Mouse (Mus musculus) embryonic facial prominence, embryonic 15.5 days (tissue): ENCODE measurements around the gene Gss. TPM values are rescaled to one million over a fixed set of nuclear protein-coding genes. Genes with fewer than 3 reads are reported as not detected.

Experiments
- ATAC-seq: fragments of 200-750 bp; cut with Nextera tagmentation; 2 replicates; pipeline ENCODE4 v1.8.0; 2017; ENCODE audit warnings: low read depth, moderate TSS enrichment; ENCODE audit not compliant: insufficient number of reproducible peaks, low FRiP score, low TSS enrichment
- H3K27ac ChIP-seq: fragments of 300-500 bp; sonication (generic); replicated peaks from 2 replicates; pipeline ENCODE4 v1.5.1; 2015; ENCODE audit warnings: mild to moderate bottlenecking, inconsistent platforms
- H3K27me3 ChIP-seq: fragments of 300-500 bp; sonication (generic); 2 replicates; pipeline ENCODE4 v1.6.1; 2015; ENCODE audit warnings: inconsistent platforms
- H3K36me3 ChIP-seq: fragments of 300-500 bp; sonication (generic); 2 replicates; pipeline ENCODE4 v1.6.1; 2015; ENCODE audit warnings: mild to moderate bottlenecking, inconsistent platforms
- H3K4me1 ChIP-seq: fragments of 300-500 bp; sonication (generic); 2 replicates; pipeline ENCODE4 v1.6.1; 2015; ENCODE audit warnings: inconsistent platforms
- H3K4me2 ChIP-seq: fragments of 300-500 bp; sonication (generic); replicated peaks from 2 replicates; pipeline ENCODE4 v1.6.1; 2015; ENCODE audit warnings: mild to moderate bottlenecking, inconsistent platforms
- H3K4me3 ChIP-seq: fragments of 300-500 bp; sonication (generic); replicated peaks from 2 replicates; pipeline ENCODE4 v1.5.1; 2015; ENCODE audit warnings: mild to moderate bottlenecking, inconsistent platforms
- H3K9ac ChIP-seq: fragments of 300-500 bp; sonication (generic); 2 replicates; pipeline ENCODE4 v1.6.1; 2015; ENCODE audit warnings: inconsistent platforms
- H3K9me3 ChIP-seq: fragments of 300-500 bp; sonication (generic); replicated peaks from 2 replicates; pipeline ENCODE4 v1.6.1; 2016; ENCODE audit warnings: inconsistent platforms
- WGBS: fragments of 180-500 bp; shearing (Covaris S2); methylation state at CpG from one replicate; pipeline ENCODE4 v1.1.7; 2015; 5-methylcytosine and 5-hydroxymethylcytosine counted together
- polyA plus RNA-seq: library from polyadenylated mRNA; unstranded; fragments of >200 nt; fragmentation: Nextera tagmentation; extraction: Ambion mirVana; gene quantifications from 2 replicates; pipeline ENCODE4 v1.2.1, GENCODE M21; 2015

The Gss gene
- polyA plus RNA-seq, 1 experiment from 2014 or later = 33.0 TPM

GRCm38 (mm10) chr2:155573996-155574395 is 18.6 kb downstream of the Gss start:
- Histone ChIP-seq H3K9ac (no peak overlapping the region), H3K27me3 (no peaks in the 10 kb centered on the region), H3K4me3 (no peak overlapping the region), H3K27ac (no peak overlapping the region), H3K4me2 (no peak overlapping the region), H3K4me1 (no peaks in the 10 kb centered on the region), H3K9me3 (no peaks in the 10 kb centered on the region), H3K36me3 (0 out of 2 replicates have a peak, but pooled peaks cover 16% of the 10 kb centered on the region)
- 93% methylated on average over 7 of the region's 7 CpGs for WGBS
- ATAC-seq = no peak

GRCm38 (mm10) chr2:155573001-155573400 is 19.6 kb downstream of the Gss start:
- Histone ChIP-seq H3K4me3 (no peak overlapping the region), H3K36me3 (0 out of 2 replicates have a peak, but pooled peaks cover 16% of the 10 kb centered on the region), H3K27ac (no peak overlapping the region), H3K4me2 (no peak overlapping the region), H3K9me3 (no peaks in the 10 kb centered on the region), H3K27me3 (no peaks in the 10 kb centered on the region), H3K9ac (no peak overlapping the region), H3K4me1 (no peaks in the 10 kb centered on the region)
- no peak for ATAC-seq
- WGBS = 85% methylated on average over 9 of the region's 9 CpGs

- Histone ChIP-seq H3K9ac (no peak overlapping the region), H3K4me1 (no peaks in the 10 kb centered on the region), H3K4me3 (no peak overlapping the region), H3K9me3 (no peaks in the 10 kb centered on the region), H3K27ac (no peak overlapping the region), H3K36me3 (peaks cover 18% of the 10 kb centered on the region; the same call in 1 of the 2 replicates), H3K27me3 (no peaks in the 10 kb centered on the region), H3K4me2 (no peak overlapping the region)
- no peak for ATAC-seq
- 37% methylated on average over 3 of the region's 3 CpGs for WGBS
Observed at GRCm38 (mm10) chr2:155569223-155569807, 23.3 kb downstream of the Gss start.

- H3K4me1 ChIP-seq = no peaks in the 10 kb centered on the region
- H3K27me3 ChIP-seq = no peaks in the 10 kb centered on the region
- H3K9me3 ChIP-seq = no peaks in the 10 kb centered on the region
- 79% methylated on average over 5 of the region's 5 CpGs for WGBS
- no peak overlapping the region for H3K4me2 ChIP-seq
- H3K36me3 ChIP-seq = peaks cover 18% of the 10 kb centered on the region; the same call in 1 of the 2 replicates
- H3K27ac ChIP-seq = no peak overlapping the region
- H3K9ac ChIP-seq = no peak overlapping the region
- no peak overlapping the region for H3K4me3 ChIP-seq
- ATAC-seq = no peak
Observed at GRCm38 (mm10) chr2:155567751-155568150, 24.9 kb downstream of the Gss start.

- WGBS = 84% methylated on average over 4 of the region's 4 CpGs
- Histone ChIP-seq H3K27me3 (no peaks in the 10 kb centered on the region), H3K27ac (no peak overlapping the region)
Observed at GRCm38 (mm10) chr2:155562934-155563333, 29.7 kb downstream of the Gss start.

DNA sequence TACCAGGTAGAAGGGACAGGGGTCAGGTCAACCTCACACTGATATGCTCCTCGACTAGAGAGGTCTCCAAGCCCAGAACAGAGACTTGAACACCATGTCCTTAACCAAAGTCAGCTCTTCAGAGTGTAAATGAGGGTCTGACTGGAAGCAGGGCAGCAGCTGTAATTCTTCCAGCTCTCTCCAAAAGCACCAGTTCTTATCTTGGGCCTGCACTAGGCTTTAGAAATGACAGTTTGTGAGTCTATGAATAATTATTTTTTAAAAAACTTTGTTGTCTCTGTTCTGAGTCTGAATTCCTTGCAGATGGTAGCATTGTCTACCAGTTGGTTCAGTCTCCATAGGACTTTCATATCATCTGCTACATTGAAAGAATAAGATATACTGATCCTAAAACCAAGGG is 30.4 kb downstream of the Gss start:
- 57% methylated on average over 1 of the region's 1 CpGs for WGBS
- no peaks in the 10 kb centered on the region for H3K4me1 ChIP-seq
- H3K4me3 ChIP-seq = no peak overlapping the region
- peaks cover 10% of the 10 kb centered on the region for H3K36me3 ChIP-seq
- no peak overlapping the region for H3K27ac ChIP-seq
- ATAC-seq = no peak
- H3K9ac ChIP-seq = no peak overlapping the region
- no peak overlapping the region for H3K4me2 ChIP-seq
- no peaks in the 10 kb centered on the region for H3K9me3 ChIP-seq
- no peaks in the 10 kb centered on the region for H3K27me3 ChIP-seq

More at GRCm38 (mm10) chr2:155562934-155563333, 29.7 kb downstream of the Gss start:
- peaks cover 15% of the 10 kb centered on the region for H3K36me3 ChIP-seq
- ATAC-seq = no peak
- no peak overlapping the region for H3K4me3 ChIP-seq
- H3K9me3 ChIP-seq = no peaks in the 10 kb centered on the region
- no peak overlapping the region for H3K4me2 ChIP-seq
- H3K4me1 ChIP-seq = no peaks in the 10 kb centered on the region
- no peak overlapping the region for H3K9ac ChIP-seq

DNA sequence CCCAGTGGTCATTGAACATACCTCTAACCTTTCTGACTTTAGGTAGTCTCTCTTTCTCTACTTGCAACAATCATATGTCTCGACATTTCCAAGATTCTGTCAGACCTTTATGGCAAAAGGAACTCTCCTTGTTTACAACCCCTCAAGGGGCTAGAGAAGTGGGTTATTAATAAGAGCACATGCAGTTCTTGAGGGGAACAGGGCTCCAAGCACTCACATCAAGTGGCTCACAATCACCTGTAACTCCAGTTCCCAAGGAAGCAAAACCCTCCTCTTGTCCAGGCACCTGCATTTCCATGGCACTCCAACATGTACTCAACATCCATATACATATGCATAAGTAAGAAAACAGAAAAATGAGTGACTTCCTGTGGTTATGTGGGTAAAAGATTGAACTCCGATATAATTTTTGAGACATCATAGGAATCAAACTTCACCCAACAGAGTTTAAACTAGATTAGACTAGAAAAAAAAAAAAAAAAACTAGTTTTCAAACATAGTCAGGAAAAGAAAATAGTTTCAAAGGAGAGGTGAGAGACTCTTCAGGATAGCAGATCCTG is 38.1 kb downstream of the Gss start:
- ATAC-seq = no peak

GRCm38 (mm10) chr2:155552949-155553354 is 39.7 kb downstream of the Gss start:
- no peaks in the 10 kb centered on the region for H3K27me3 ChIP-seq
- H3K4me3 ChIP-seq = no peak overlapping the region
- no peak overlapping the region for H3K27ac ChIP-seq
- H3K9me3 ChIP-seq = no peaks in the 10 kb centered on the region
- H3K4me2 ChIP-seq = no peak overlapping the region
- H3K4me1 ChIP-seq = no peaks in the 10 kb centered on the region
- no peak overlapping the region for H3K9ac ChIP-seq
- H3K36me3 ChIP-seq = no peaks in the 10 kb centered on the region
- no peak for ATAC-seq

More for the DNA sequence above, 38.1 kb downstream of the Gss start:
- Histone ChIP-seq H3K4me2 (no peak overlapping the region), H3K27me3 (no peaks in the 10 kb centered on the region), H3K4me1 (no peaks in the 10 kb centered on the region), H3K9me3 (no peaks in the 10 kb centered on the region), H3K4me3 (no peak overlapping the region), H3K36me3 (no peaks in the 10 kb centered on the region; the same call in 1 of the 2 replicates), H3K27ac (no peak overlapping the region), H3K9ac (no peak overlapping the region)
- WGBS = 85% methylated on average over 2 of the region's 2 CpGs

GRCm38 (mm10) chr2:155552336-155552735 is 40.3 kb downstream of the Gss start:
- H3K36me3 ChIP-seq = no peaks in the 10 kb centered on the region

GRCm38 (mm10) chr2:155546955-155547354 is 45.7 kb downstream of the Gss start:
- 69% methylated on average over 1 of the region's 1 CpGs for WGBS
- H3K4me3 ChIP-seq = no peak overlapping the region
- no peaks in the 10 kb centered on the region for H3K9me3 ChIP-seq
- no peaks in the 10 kb centered on the region for H3K36me3 ChIP-seq
- ATAC-seq = no peak
- no peak overlapping the region for H3K4me2 ChIP-seq
- no peaks in the 10 kb centered on the region for H3K4me1 ChIP-seq
- no peak overlapping the region for H3K9ac ChIP-seq
- H3K27me3 ChIP-seq = no peaks in the 10 kb centered on the region
- H3K27ac ChIP-seq = no peak overlapping the region

More at GRCm38 (mm10) chr2:155552336-155552735, 40.3 kb downstream of the Gss start:
- Histone ChIP-seq H3K27me3 (no peaks in the 10 kb centered on the region), H3K4me3 (no peak overlapping the region), H3K4me1 (no peaks in the 10 kb centered on the region), H3K9me3 (no peaks in the 10 kb centered on the region), H3K9ac (no peak overlapping the region), H3K4me2 (no peak overlapping the region), H3K27ac (no peak overlapping the region)
- ATAC-seq = no peak

DNA sequence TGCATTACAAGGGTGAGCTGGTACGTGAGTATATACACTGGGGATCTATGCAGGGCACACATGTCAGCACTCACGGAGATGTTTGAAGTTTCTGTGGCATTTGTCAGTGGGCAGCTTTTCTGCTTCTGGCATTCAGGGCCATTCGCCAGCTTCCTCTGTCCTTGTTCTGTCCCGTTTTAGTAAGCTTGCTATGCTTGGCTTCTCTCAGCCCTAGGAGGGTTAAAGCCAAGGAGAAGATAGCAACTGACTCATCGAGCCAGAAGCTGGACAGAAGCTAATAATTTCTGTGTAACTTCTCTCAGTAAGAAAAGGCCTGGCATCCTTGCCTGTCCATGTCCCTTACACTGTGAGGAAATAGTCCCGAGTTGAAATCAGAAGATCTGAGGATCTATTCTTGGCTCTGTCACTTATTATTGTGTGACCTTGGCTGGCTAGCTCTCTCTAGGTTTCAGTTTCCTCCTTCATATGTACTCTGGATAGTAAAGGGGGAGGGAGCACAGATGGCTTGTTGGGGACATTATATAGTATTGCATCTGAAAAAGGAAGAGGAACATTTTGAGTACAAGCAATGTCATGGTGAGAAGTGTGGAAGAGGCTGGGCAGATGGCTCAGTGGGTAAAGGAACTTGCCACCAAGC is 51.7 kb downstream of the Gss start:
- 51% methylated on average over 6 of the region's 6 CpGs for WGBS
- H3K9me3 ChIP-seq = no peaks in the 10 kb centered on the region
- no peaks in the 10 kb centered on the region for H3K36me3 ChIP-seq
- H3K4me3 ChIP-seq = no peak overlapping the region
- no peaks in the 10 kb centered on the region for H3K27me3 ChIP-seq
- no peaks in the 10 kb centered on the region for H3K4me1 ChIP-seq
- no peak overlapping the region for H3K27ac ChIP-seq
- no peak overlapping the region for H3K9ac ChIP-seq
- no peak for ATAC-seq
- H3K4me2 ChIP-seq = no peak overlapping the region

DNA sequence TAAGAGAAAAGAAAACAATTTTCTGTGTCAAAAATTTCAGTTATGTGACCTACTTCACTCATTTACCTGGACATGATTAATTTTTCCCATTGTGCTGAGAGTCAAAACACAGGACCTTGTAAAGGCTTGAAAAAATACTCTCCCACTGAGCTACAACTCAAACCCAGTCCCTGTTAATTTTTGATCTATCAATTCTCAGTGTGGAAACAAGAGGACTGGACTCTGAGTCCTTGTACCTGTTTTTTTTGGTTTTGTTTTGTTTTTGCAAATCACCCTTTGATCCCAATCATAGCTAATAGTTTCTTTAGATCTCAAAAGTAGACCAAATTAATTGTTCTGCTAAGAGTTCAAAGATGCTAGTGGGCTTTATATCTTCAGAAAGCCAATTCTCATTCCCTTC is 52.9 kb downstream of the Gss start:
- Histone ChIP-seq H3K9ac (no peak overlapping the region), H3K27ac (no peak overlapping the region), H3K27me3 (no peaks in the 10 kb centered on the region), H3K9me3 (no peaks in the 10 kb centered on the region), H3K4me2 (no peak overlapping the region), H3K4me1 (no peaks in the 10 kb centered on the region), H3K4me3 (no peak overlapping the region), H3K36me3 (no peaks in the 10 kb centered on the region)
- ATAC-seq = no peak
